Mouse (Mus musculus): ENCODE measurements around the gene Prx.

Gene Prx

DNA sequence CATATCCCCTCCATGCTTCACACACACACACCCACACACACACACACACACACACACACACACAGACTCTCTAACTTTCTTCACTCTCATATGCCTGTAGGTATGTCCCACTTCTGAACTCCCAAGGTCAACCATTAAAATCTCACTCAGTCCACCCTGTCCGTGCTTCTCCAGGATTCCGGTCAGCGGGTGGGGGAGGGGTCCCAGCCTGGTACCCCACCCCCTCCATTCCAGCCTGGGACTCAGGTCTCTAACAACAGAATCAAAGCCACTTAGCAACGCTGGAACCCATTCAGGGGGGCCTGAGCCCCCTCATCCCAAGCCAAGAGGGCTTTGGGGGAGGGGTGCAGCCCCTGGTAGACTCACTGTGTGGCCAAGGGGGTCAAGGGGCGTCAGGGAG is 23.8 kb downstream of the Prx start, which contains the start of gene Hipk4:
Gene Hipk4, plus strand, starts transcription at position 301 of the 400 bp plus-strand sequence.
- no peak for DNase-seq (ENCODE audit: low read depth)

DNA sequence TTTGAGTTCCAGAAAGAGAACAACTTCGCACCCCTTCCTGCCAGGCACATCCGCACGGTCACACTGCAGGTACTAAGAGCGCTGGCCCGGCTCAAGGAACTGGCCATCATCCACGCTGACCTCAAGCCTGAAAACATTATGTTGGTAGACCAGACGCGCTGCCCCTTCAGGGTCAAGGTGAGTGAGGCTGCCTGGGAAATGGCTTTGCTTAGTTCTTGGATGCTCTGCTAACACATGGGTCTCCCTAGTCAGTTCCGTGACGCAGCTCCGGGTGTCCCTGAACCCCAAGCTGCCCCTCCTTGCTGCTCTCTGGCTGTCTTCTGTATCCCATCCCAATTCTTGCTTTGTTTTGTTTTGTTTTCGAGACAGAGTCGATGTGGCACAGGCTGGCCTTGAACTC is 24.7 kb downstream of the Prx start:
- no peak for DNase-seq (ENCODE audit: low read depth)

DNA sequence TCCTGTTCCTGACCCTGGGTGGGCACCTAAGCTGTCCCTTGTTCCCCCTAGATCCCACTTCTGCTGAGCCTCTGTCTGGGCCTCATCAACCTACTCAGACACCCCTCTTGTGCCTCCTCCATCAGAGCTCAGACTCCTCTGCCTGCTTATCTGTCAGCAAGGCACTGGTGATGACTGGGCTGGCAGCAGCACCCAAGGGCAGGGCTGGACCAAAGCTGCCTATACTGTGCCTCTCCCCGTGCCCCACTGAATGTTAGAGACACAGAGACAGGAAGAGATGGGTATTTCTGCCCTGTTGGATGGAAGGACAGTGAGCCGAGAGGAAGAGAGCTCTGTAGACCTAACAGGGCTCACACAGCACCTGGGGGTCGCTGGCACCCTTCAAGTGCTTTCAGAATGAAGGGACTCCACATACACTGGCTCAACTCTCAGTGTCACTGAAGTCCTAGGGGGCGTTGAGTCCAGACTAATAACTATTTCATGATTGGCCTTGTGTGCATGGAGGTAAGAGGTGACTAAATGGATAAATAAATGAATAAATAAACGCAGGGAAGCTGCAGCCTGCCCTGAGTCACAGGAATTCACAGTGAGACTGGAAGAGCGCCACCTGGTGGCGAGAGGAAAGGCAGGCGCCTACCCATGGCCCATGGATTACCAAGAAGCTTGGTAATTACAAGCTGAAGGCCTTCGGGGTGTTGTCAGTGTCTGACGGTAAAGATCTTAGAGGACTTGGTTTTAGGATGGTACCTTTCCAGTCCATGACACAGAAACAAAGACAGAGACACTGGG is 27.1 kb downstream of the Prx start:
- peak; percentile 96 for DNase-seq (ENCODE audit: low read depth)

DNA sequence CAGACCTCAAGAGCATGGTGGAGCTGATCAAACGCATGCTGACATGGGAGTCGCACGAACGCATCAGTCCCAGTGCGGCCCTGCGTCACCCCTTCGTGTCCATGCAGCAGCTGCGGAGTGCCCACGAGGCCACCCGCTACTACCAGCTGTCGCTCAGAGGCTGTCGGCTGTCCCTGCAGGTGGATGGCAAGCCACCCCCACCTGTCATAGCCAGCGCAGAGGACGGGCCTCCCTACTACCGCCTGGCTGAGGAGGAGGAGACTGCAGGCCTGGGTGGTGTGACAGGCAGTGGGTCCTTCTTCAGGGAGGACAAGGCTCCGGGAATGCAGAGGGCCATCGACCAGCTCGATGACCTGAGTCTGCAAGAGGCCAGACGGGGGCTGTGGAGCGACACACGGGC is 29.9 kb downstream of the Prx start:
- DNase-seq (ENCODE audit: low read depth), result no peak

DNA sequence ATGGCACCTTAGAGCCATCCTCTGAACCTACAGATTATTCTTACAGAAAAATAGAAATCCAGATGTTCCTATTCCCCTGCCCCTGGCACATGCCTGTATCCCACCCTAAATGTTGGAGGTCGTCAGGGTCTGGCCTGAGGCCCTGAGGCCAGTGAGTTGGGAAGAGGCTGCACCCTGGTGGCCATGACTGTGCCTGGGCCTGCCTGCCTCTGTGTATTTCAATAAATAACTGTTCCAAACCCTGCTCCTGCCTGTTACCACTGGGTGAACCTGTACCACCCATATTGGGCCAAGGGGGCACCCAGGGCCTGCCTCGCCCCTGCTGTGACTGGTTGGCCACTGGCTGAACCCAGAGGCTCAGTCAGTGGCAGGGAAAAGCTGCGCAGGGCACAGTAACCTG is 31.8 kb downstream of the Prx start:
- no peak for DNase-seq (ENCODE audit: low read depth)

DNA sequence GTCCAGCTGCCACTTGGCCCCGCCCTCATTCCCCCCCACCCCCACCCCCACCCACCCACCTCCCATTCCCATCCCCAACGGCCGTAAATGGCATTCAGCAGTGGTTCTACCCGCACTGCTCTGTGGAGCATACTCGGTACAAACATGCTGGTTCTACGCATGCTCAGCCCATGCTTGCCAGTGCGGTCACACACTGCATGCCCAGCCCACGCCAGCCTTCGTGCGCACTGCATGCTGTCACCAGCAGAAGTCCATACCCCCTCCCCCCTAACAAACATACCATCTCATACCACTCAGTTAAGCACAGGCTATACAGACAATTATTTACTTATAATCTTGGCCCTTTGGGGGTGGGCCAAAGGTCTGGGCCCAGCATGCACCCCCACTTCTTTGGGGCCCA is 32.6 kb downstream of the Prx start:
- DNase-seq (ENCODE audit: low read depth), result no peak

DNA sequence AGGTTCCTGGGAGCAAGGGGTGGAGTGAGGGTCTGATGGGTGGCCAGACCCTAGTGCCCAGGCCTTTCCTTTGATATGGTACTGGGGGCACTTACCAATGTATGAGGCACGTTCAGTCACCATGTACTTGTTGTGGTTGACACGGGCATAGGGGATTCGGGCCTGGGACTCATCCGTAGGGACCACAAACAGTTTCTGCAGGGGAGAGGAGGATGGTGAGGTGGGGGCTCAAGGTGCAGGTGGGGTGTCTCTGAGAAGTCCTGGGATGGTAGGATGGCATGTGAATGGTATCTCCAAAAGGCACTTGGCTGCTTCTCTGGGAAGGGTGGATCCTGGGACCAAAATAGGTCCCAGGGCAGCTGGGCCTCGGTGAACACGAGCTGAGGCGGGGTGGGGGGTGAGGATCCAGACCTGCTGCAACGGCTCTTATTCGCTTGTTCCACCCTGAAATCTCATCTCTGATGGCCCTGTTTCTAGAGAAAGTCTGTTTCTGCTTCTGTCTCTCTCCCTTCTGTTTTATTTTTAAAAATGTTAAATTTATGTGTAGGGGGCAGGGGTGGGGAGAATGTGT is 33.4 kb downstream of the Prx start:
- DNase-seq (ENCODE audit: low read depth), result no peak

DNA sequence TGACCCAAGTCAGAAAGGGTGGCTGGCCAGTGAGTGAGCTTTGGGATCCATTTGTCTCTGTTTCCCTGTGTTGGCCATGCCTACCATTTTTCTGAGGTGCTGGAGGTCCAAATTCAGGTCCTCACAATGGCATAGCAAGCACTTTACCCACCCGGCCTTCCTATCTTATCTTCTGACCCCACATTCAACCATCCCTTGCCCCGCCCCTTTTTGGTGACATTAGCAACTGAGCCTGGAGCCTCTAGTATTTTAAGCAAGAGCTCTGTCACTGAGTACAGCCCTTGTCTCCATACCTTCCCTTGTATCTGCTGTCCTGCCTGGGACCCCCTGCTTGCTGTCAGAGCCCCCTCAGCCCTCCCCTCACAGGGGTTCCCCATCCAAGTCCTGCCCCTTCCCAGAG is 36.3 kb downstream of the Prx start:
- DNase-seq (ENCODE audit: low read depth), result no peak

DNA sequence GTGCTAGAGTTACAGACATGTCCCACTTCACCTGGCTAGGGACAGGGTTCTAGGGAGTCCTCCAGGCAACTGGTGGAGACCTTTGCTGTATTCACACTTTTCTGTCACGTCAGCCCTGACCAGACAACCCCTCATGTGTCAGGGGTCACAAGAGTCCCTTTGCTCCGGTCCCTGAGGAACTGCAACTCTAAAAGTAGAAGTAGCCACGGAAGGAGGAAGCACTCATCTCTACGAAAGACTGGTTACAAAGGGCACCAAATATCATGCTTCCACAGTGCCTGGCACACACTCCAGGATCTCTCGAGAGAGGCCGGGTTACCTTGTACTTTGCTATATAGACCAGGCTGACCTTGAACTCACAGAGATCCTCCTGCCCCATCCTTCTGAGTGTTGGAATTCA is 37.5 kb downstream of the Prx start:
- DNase-seq (ENCODE audit: low read depth), result no peak

DNA sequence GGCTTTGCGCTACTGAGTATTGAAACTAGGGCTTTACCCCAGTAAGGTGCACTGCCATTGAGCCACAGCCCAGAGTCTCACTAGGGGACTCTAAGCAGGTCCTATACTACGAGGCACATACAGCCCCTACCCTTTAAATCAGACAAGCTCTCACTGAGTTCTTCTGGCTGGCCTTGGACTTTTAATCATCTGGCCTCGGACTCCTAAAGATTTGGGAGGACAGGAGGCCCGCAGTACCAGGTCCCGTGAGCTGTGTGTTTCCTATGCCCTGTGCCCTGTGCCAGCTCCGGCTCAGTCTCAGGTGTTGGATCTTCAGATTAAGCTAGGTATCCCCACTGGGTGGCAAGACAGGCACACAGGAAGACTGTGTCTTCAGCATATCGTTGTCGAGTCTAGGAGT is 38.9 kb downstream of the Prx start:
- DNase-seq (ENCODE audit: low read depth), result no peak

DNA sequence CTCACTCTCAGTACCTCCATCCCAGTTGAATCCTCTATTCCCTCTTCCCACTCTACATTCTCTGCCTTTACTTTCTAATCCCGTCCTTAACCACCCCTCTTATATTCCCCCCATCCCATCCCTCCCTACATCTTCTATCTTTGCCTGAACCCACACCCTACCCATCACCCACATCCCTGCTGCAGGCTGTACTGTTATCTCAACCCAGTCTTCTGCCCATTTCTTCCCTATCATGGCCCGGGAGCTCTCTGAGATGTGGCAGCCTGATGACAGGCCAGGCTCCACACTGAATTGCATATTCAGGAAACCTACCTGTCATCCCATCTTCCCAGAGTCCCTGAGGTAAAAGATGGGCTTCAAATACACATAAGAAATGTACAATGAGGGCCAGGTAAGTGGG is 39.7 kb downstream of the Prx start:
- no peak for DNase-seq (ENCODE audit: low read depth)

DNA sequence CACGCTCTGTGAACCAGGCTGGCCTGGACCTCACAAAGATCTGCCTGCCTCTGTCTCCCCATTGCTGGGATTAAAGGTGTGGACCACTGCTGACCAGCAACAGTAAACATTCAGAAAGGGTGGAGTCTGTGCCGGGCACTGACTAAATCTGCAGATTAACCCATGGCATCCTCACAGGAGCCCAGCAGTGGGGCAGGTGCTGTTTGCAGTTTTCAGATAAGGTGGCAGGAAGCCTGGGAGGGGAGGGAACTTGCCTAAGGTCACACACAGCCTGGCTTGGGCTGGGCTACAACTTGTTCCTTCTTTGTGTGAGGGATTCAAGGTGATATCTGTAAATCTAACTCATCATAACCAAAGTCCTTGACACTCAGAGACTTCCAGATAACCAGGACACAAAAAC is 41.4 kb downstream of the Prx start:
- no peak for DNase-seq (ENCODE audit: low read depth)

DNA sequence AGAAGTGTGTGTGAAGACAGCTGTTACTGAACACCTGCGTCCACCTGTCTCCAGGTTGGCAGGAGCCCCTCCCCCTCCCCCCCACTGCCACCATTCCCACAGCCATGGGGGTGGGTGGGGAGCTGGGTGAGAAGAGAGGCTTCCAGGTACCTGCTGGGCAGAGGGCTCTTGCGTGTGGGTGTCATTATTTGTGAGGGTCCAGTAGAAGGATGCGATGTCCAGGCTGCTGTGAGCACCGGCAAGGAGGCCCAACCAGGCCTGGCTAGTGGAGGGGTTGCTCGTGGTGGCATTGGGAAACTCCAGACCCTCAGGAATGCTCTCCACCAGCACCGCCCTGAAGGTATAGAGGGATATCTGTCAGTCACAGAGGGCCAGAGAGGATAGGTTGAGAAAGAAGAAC is 41.8 kb downstream of the Prx start:
- no peak for DNase-seq (ENCODE audit: low read depth)

DNA sequence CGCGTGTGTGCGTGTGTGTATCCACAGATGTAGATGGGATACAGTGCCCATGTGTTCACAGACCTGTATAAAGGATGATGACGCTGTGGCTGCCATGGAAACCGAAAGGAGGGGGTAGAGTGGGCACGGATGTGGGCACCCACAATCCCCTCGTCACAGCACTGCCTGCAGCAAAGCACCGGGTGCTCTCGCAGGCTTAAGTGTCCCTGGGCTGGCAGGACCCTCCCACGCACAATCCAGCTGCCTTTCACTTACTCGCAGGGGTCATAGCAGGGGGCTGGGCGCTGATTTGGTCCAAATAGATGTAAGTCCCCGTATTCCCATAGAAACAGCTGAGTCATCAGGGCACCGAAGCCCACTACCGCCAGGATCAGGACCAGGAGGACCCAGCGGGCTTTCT is 42.3 kb downstream of the Prx start:
- no peak for DNase-seq (ENCODE audit: low read depth)

DNA sequence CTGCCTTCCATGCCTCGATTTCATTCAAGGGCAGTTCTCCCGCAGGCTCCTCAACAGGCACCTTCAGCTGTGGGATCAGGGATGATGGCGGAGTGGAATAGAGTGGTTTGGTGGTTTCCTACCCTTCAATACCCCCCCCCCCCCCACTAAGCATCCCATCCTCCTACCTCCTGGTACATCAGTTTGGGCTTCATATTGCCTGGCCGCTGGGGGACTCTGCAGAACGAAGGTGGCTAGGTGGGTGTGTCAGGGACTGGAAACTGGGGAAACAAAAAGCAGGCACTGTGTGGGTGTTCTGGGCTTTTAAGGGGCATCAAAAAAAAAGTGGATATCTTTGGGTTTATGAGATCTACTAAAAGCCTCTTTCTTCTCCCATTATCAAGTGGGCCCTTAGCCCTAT is 42.8 kb downstream of the Prx start:
- no peak for DNase-seq (ENCODE audit: low read depth)

DNA sequence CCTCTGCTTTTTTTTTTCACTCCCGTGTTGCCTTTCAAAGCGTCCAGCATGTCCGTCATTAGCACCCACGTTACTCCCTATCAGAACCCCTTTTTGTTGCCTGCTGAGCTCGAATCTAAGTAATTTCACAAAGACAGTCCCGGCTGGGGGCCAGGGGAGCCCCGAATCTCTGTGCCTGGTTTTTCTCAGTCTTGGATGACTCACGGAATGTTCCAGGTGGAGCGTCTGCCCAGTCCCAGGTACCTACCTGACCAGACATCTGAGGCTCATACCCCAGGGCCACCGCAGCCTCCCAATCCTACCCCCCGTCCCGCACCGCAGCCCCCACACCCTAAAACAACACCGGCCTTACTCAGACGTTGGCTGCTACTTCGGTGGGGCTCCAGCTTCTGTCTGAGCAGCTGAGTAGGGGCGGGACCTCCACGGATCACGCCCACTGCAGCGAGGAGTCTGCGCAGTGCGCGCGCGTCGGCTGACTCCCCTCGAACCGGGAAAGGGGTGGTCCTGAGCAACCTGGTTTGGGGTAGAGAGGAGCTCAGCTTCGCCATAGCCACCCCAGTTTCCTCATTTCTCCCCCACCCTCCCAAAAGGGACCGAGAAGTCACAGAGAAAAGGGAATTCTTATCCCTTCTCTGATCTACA is 43.4 kb downstream of the Prx start:
- peak; percentile 52 for DNase-seq (ENCODE audit: low read depth)

DNA sequence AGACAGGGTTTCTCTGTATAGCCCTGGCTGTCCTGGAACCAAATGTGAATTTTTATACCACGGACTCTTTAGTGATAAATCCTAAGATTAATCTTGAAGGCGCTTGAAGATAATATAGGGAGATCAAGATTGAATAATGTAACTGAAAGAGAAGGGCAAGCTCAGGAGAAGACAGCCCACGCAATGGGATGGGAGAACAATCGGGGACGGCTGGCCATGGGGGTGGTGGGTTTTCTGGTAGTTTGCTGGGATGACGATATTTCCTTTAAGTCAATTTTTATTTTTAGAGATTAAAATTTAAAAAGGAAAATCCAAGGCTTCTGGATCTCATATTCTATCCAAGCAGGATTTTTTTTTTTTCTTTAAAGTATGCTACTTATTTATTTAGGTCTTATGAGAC is 43.9 kb downstream of the Prx start:
- no peak for DNase-seq (ENCODE audit: low read depth)

DNA sequence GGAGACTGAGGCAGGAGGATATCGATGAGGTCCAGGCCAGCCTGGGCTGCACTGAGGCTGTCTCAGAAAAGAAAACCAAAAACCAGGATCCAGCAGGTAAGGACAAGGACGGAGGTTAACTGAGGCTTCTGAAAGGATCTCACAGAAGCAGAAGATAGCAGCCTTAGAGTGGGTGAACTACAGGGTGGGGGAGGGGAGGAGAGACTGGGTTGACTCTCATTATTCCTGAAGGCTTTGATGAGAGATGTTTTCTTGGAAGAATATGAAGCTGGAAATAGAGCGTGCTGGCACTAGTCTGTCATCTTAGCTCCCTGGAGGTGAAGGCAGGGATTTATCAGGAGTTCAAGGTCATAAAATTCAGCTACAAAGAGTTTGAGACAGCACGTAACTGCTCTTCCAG is 44.7 kb downstream of the Prx start:
- no peak for DNase-seq (ENCODE audit: low read depth)

DNA sequence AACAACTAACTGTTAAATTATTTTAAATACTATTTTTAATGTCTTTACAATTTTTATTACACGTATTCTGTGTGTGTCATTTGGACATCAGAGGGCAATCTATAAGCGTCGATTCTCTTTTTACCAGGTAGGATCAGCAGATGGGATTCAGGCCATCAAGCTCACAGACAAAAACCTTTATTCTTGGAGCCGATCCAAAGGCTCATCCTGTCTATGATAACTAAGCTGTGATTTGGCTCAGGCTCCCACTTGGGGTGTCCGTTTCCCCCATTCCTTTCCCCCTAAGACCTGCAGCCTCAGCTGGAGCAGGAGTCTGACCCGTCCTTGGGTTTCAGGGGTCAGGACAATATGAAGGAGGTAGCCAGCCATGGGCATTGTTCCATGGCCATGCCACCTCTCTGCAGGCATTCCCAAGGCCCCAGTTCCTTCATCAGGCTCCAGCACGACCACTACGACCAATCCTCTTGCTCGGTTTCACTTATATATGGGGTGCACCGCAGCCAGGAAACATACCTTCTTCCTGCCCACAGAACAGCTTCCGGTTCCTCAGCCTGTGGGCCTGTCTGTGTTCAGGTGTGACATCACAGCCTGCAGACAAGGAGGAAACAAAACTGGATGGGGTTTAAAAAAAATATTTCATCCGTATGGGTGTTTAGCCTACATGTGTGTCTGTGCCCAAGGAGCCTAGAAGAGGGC is 45.7 kb downstream of the Prx start:
- no peak for DNase-seq (ENCODE audit: low read depth)

DNA sequence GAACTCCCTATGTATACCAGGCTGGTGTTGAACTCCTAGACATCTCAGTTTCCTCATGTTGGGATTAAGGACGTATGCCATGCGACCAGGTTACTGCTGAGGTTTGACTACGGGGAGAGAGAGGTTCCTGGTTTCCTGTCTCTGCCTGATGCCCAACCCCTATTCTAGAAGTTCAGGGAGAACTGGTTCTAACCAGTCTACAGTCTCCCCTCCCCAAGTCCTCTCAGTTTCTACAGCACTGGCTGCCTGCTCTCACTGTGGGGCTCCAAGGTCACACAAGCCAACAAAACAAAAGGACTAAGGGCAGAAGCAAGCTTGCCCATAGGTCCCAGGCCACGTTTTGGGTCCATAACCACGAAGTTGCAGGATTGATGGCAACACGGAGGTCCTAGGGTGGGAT is 50.5 kb downstream of the Prx start:
- no peak for DNase-seq (ENCODE audit: low read depth)

DNA sequence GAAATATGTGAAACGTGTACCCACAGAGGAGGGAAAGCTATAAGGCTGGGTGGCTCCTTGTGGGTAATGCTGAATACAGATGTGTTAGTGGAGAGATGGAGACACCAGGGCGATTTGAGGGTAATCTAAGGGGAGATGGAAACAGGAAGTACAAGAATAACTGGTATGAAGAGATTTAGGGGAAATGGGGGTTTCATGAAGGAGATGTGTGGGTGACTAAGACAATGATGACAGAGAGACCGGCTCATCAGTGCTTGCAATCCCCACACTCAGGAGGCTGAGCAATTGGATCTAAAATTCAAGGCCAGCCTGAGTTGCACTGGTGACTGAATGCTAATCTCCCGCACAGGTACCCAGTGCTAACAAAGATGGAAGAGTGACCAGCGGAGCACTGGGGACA is 52.9 kb downstream of the Prx start:
- no peak for DNase-seq (ENCODE audit: low read depth)

DNA sequence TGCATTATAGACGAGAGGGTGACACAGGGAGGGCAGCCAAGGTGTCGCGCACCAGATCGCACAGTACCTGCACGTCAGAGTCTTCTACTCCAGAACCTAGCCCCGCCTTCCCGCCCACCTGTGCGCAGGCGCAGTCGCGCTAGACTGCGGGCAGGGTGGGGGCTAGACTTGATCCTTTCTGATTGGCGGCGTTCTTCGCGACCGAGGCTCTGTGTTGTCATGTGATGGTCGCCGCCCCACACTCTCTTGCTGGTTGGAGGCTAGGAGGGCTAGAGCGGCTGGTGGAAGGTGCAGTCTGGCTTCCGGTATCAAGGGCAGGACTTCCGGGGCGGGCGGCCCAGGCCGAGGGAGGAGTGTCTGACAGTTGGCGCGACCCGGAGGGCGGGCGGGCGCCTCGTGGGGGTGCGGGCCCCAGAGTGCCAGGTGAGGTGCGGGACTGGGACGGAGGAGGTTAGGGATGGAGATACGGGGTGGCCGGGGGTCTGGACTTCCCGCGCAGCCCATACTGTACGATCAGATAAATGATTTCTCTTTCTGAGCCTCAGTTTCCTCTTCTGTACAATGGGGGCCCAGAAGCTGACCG is 53.9 kb downstream of the Prx start, which contains the start of the genes Pld3 and 2310022A10Rik:
Gene Pld3, minus strand, starts transcription at position 288 of the 583 bp plus-strand sequence.
Gene 2310022A10Rik, plus strand, starts transcription at position 303 of the 583 bp plus-strand sequence.
- DNase-seq (ENCODE audit: low read depth), result peak; percentile 97
